Mouse (Mus musculus): ENCODE results near the gene Slc38a8. TPM values are rescaled to one million over a fixed set of nuclear protein-coding genes. Genes with fewer than 3 reads are reported as not detected.

Gene Slc38a8
- 0.01 TPM in 1 of 2 replicates, not detected in the other for polyA plus RNA-seq (2012; rRNA removed)

GRCm38 (mm10) chr8:119501598-119501997 is at the start of gene Slc38a8:
TSS of gene Slc38a8 (minus strand) at chr8:119501698.

GRCm38 (mm10) chr8:119446211-119446989 is 55.1 kb downstream of the Slc38a8 start, which contains the start of gene Necab2:
TSS of gene Necab2 (plus strand) at chr8:119446719.

GRCm38 (mm10) chr8:119433582-119434174 is 67.8 kb downstream of the Slc38a8 start, which contains the start of gene Osgin1:
TSS of gene Osgin1 (plus strand) at chr8:119434124.

Other genes starting within 250 kb of the Slc38a8 start
- 54.2 and 57.4 TPM in 2 replicates for gene Hsbp1, start 157.2 kb downstream of the Slc38a8 start, polyA plus RNA-seq (2012; rRNA removed)
- gene Mlycd, start 106.8 kb downstream of the Slc38a8 start, polyA plus RNA-seq (2012; rRNA removed), result 5.1 and 5.6 TPM in 2 replicates
- 15.8 and 17.9 TPM in 2 replicates for gene Osgin1, start 67.6 kb downstream of the Slc38a8 start, polyA plus RNA-seq (2012; rRNA removed)
- 0.05 TPM in 2 replicates for gene Necab2, start 55.0 kb downstream of the Slc38a8 start, polyA plus RNA-seq (2012; rRNA removed)
- 21.2 and 25.1 TPM in 2 replicates for gene Mbtps1, start 57.0 kb upstream of the Slc38a8 start, polyA plus RNA-seq (2012; rRNA removed)
- 7.5 and 8.0 TPM in 2 replicates for gene Hsdl1, start 73.5 kb upstream of the Slc38a8 start, polyA plus RNA-seq (2012; rRNA removed)
- gene Dnaaf1, start 73.5 kb upstream of the Slc38a8 start, polyA plus RNA-seq (2012; rRNA removed), result 0.03 and 0.05 TPM in 2 replicates
- gene Taf1c, start 103.5 kb upstream of the Slc38a8 start, polyA plus RNA-seq (2012; rRNA removed), result 5.6 and 6.9 TPM in 2 replicates
- not detected in 2 replicates for gene Adad2, start 111.0 kb upstream of the Slc38a8 start, polyA plus RNA-seq (2012; rRNA removed)
- gene Kcng4, start 134.0 kb upstream of the Slc38a8 start, polyA plus RNA-seq (2012; rRNA removed), result not detected in 2 replicates
- gene Wfdc1, start 164.7 kb upstream of the Slc38a8 start, polyA plus RNA-seq (2012; rRNA removed), result 0.77 and 1.1 TPM in 2 replicates
- gene Atp2c2, start 198.3 kb upstream of the Slc38a8 start, polyA plus RNA-seq (2012; rRNA removed), result 0.07 and 0.08 TPM in 2 replicates